Comparison of ENCODE assay signal across 12 mouse cellular contexts in the genomic region with DNA sequence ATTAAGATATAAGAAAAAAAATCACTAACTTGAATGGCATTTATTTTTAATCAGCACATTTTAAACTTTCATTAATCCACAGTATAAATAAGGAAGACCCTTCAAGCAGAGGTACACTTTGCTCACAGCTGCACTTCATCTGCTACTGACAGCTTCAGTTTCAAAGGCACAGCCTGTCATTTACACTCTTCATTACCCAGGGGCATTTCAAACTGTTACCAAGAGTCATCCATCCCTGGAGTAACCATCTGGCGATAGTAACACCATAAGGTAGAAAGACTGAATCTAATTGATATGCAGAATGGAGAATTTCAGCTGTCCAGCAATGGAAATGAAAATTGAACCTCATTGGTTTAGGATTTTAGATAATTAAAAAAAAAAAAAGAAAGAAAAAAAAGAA. TPM values are rescaled to one million over a fixed set of nuclear protein-coding genes. Genes with fewer than 3 reads are reported as not detected.
A peak's percentile ranks its signal among the peaks of the same experiment; 100 is the strongest.
DNase-seq lines count a peak whose midpoint lies in the region; ATAC-seq and TF ChIP-seq lines count a peak whose summit lies in the region.
"Had no signal": no experiment of that assay in that cellular context is flagged by ENCODE, and none has a peak within 500 bp of the region (broad histone marks: within the 10 kb centered on the region; RNA-seq: fewer than 3 reads in every experiment).

No protein-coding gene starts in this region.

- no peak overlapping the region for H3K27ac ChIP-seq in layer of hippocampus, adult 2 months
- H3K27ac ChIP-seq in neural tube, embryonic 13.5 days (replicated peaks): no peak overlapping the region
- H3K27ac ChIP-seq: limb, embryonic 12.5 days; lung, embryonic 15.5 days had no signal

- peak; percentile 13 to 30 for DNase-seq in layer of hippocampus, adult 2 months (ENCODE audit: low spot score in 2 of 2)
- DNase-seq in layer of hippocampus, postnatal 25 days (ENCODE audit: extremely low spot score in 1 of 2, low spot score in 1 of 2): no peak
- peak; percentile 48 for DNase-seq in cerebellum, adult 9-11 months
- DNase-seq in forelimb bud, embryonic 11.5 days (ENCODE audit: low read depth, low spot score): peak; percentile 2
- no peak for DNase-seq in gastrocnemius, postnatal 25 days
- no peak for DNase-seq in urinary bladder, postnatal 14 days (ENCODE audit: low spot score)
- DNase-seq: right cerebral cortex, postnatal 4 days had no signal

- TF ChIP-seq CTCF in layer of hippocampus, adult 2 months (conservative IDR thresholded peaks at IDR 0.05): no peak

- no peak overlapping the region for H3K4me3 ChIP-seq in layer of hippocampus, adult 2 months
- H3K4me3 ChIP-seq in neural tube, embryonic 13.5 days: no peak overlapping the region
- H3K4me3 ChIP-seq: limb, embryonic 12.5 days; lung, embryonic 15.5 days; myocyte had no signal

- H3K36me3 ChIP-seq in neural tube, embryonic 13.5 days: no peaks in the 10 kb centered on the region
- H3K36me3 ChIP-seq: limb, embryonic 12.5 days; lung, embryonic 15.5 days had no signal

- 33% methylated on average over 1 of the region's 1 CpGs for WGBS in neural tube, embryonic 13.5 days

- H3K4me1 ChIP-seq in neural tube, embryonic 13.5 days (replicated peaks): peaks cover 16% of the 10 kb centered on the region
- H3K4me1 ChIP-seq: limb, embryonic 12.5 days; lung, embryonic 15.5 days had no signal

- H3K27me3 ChIP-seq in neural tube, embryonic 13.5 days: no peaks in the 10 kb centered on the region
- H3K27me3 ChIP-seq: limb, embryonic 12.5 days; lung, embryonic 15.5 days had no signal

- no peaks in the 10 kb centered on the region for H3K9me3 ChIP-seq in neural tube, embryonic 13.5 days
- H3K9me3 ChIP-seq: limb, embryonic 12.5 days; lung, embryonic 15.5 days had no signal

- H3K4me2 ChIP-seq in neural tube, embryonic 13.5 days: no peak overlapping the region
- H3K4me2 ChIP-seq: limb, embryonic 12.5 days; lung, embryonic 15.5 days had no signal

- H3K9ac ChIP-seq in neural tube, embryonic 13.5 days: no peak overlapping the region
- H3K9ac ChIP-seq: limb, embryonic 12.5 days; lung, embryonic 15.5 days had no signal

- ATAC-seq in neural tube, embryonic 13.5 days (ENCODE audit: low read depth): peak; percentile 77
- ATAC-seq in megakaryocyte progenitor cell, adult 5-6 weeks (replicated peaks; ENCODE audit: poor library complexity): no peak

RNA-seq across cellular contexts. Expression of a gene that starts 34.2 kb away (rescaled TPM):
- total RNA-seq in layer of hippocampus, adult 2 months (2021): 10 to 100 TPM; 52.3 to 52.7 TPM
- 10 to 100 TPM; 44.1 to 58.5 TPM for total RNA-seq in layer of hippocampus, postnatal 25 days (2021)
- 36.4 and 37.6 TPM in 2 replicates for polyA plus RNA-seq in neural tube, embryonic 13.5 days (2015; fragmentation: Nextera tagmentation; extraction: Ambion mirVana)
- under 1 TPM; 0.43 to 0.56 TPM for total RNA-seq in gastrocnemius, postnatal 25 days (2021)
- total RNA-seq in megakaryocyte progenitor cell, adult 5-6 weeks (2015): 3.5 and 6.8 TPM in 2 replicates
- total RNA-seq in megakaryocyte progenitor cell, adult 5-6 weeks (2017): 8.1 and 9.7 TPM in 2 replicates

Comparison
In these comparisons a context has a peak if more than half of its experiments do, and no peak if none do; other contexts are left out.
1. DNase-seq: peak in layer of hippocampus, adult 2 months (2 of 2), cerebellum, adult 9-11 months (single experiment) and forelimb bud, embryonic 11.5 days (single experiment); none in layer of hippocampus, postnatal 25 days (0 of 2), gastrocnemius, postnatal 25 days (single experiment) and urinary bladder, postnatal 14 days (single experiment).